ENCODE assay signal across 10 mouse cellular contexts in the genomic region with DNA sequence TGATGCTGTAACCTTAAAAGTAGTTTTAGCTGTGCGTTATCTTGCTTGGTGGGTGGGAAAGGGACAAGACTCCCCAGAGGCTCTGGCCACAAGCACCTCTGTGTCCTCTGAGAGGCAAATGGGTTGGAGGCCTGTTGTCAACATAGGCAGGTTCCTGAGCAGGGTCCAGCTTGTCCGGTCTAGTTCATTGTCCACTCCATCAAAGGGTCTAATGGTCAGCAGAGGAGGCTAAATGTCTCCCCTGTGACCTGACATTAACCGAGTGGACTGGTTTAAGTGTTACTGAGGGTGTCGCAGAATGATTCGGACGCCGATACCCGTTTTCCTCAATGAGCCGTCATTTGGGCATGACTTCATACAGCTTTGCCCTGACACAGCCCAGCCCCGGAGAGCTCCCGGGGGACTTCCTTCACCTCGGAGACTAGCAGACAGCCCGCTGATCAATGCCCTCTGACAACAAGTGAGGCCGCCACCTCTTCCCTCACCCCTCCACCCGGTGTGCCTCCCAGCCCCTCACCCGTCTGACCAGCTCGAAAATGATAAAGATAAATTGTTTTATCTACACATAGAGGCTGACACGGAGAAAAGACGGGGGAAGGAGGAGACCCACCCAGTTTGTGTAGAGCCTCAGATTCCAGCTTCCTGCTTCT.
DNase-seq lines count a peak whose midpoint lies in the region; ATAC-seq and TF ChIP-seq lines count a peak whose summit lies in the region.
"Had no signal": no experiment of that assay in that cellular context is flagged by ENCODE, and none has a peak within 500 bp of the region (broad histone marks: within the 10 kb centered on the region; RNA-seq: fewer than 3 reads in every experiment).

No protein-coding gene starts in this region.

- H3K4me1 ChIP-seq in kidney, postnatal 0 days (replicated peaks; ENCODE audit: insufficient read depth, low read length) = no peaks in the 10 kb centered on the region
- peaks cover 38% of the 10 kb centered on the region for H3K4me1 ChIP-seq in embryonic facial prominence, embryonic 13.5 days
- H3K4me1 ChIP-seq in intestine, embryonic 16.5 days (ENCODE audit: control insufficient read depth, insufficient read depth, low read length) = peaks cover 3% of the 10 kb centered on the region
- H3K4me1 ChIP-seq in neural tube, embryonic 14.5 days (ENCODE audit: control insufficient read depth, insufficient read depth, low read length) = peaks cover 5% of the 10 kb centered on the region; the same call in 1 of the 2 replicates
- H3K4me1 ChIP-seq: liver, embryonic 13.5 days had no signal

- no peak for DNase-seq in kidney, postnatal 0 days (ENCODE audit: low spot score)
- DNase-seq in kidney, adult 18-20 months = no peak
- no peak for DNase-seq in frontal cortex, postnatal 10 days (ENCODE audit: low spot score in 2 of 2)
- DNase-seq in cerebellum, postnatal 14 days = no peak
- DNase-seq in lung, adult 18-20 months = no peak
- DNase-seq: gastrocnemius, postnatal 14 days; liver, embryonic 13.5 days had no signal

- 15% methylated on average over 19 of the region's 19 CpGs for WGBS in kidney, postnatal 0 days
- 33% methylated on average over 19 of the region's 19 CpGs for WGBS in embryonic facial prominence, embryonic 13.5 days
- 22% methylated on average over 19 of the region's 19 CpGs for WGBS in intestine, embryonic 16.5 days
- 31% methylated on average over 19 of the region's 19 CpGs for WGBS in neural tube, embryonic 14.5 days

- no peak overlapping the region for H3K27ac ChIP-seq in kidney, postnatal 0 days
- peak overlapping the region; percentile 51; the same call in 1 of the 2 replicates for H3K27ac ChIP-seq in embryonic facial prominence, embryonic 13.5 days
- H3K27ac ChIP-seq in intestine, embryonic 16.5 days (ENCODE audit: low read length) = no peak overlapping the region
- H3K27ac ChIP-seq in neural tube, embryonic 14.5 days (ENCODE audit: low read depth, low read length) = no peak overlapping the region
- H3K27ac ChIP-seq: liver, embryonic 13.5 days had no signal

- H3K9ac ChIP-seq in kidney, postnatal 0 days (ENCODE audit: low read depth, low read length) = no peak overlapping the region
- no peak overlapping the region for H3K9ac ChIP-seq in embryonic facial prominence, embryonic 13.5 days
- no peak overlapping the region; the same call in 1 of the 2 replicates for H3K9ac ChIP-seq in intestine, embryonic 16.5 days (ENCODE audit: low read depth, low read length)
- H3K9ac ChIP-seq in neural tube, embryonic 14.5 days (replicated peaks; ENCODE audit: low read depth, low read length) = no peak overlapping the region
- H3K9ac ChIP-seq: liver, embryonic 13.5 days had no signal

- 0 out of 2 replicates have a peak overlapping the region, but pooled peaks have one; percentile 14 for H3K4me3 ChIP-seq in kidney, postnatal 0 days (replicated peaks; ENCODE audit: low read depth, low read length)
- peak overlapping the region; percentile 10; the same call in 1 of the 2 replicates for H3K4me3 ChIP-seq in embryonic facial prominence, embryonic 13.5 days
- peak overlapping the region; percentile 26 for H3K4me3 ChIP-seq in intestine, embryonic 16.5 days (ENCODE audit: low read length)
- H3K4me3 ChIP-seq in neural tube, embryonic 14.5 days (ENCODE audit: low read depth, low read length) = no peak overlapping the region
- H3K4me3 ChIP-seq: liver, embryonic 13.5 days had no signal

- no peaks in the 10 kb centered on the region for H3K9me3 ChIP-seq in kidney, postnatal 0 days (replicated peaks; ENCODE audit: low read length)
- H3K9me3 ChIP-seq in embryonic facial prominence, embryonic 13.5 days = no peaks in the 10 kb centered on the region
- H3K9me3 ChIP-seq in intestine, embryonic 16.5 days (ENCODE audit: control insufficient read depth, low read length) = no peaks in the 10 kb centered on the region
- H3K9me3 ChIP-seq in neural tube, embryonic 14.5 days (ENCODE audit: control insufficient read depth, low read length) = no peaks in the 10 kb centered on the region
- H3K9me3 ChIP-seq: liver, embryonic 13.5 days had no signal

- H3K36me3 ChIP-seq in kidney, postnatal 0 days (ENCODE audit: insufficient read depth, low read length) = no peaks in the 10 kb centered on the region
- no peaks in the 10 kb centered on the region for H3K36me3 ChIP-seq in embryonic facial prominence, embryonic 13.5 days
- no peaks in the 10 kb centered on the region for H3K36me3 ChIP-seq in intestine, embryonic 16.5 days (ENCODE audit: control insufficient read depth, insufficient read depth, low read length)
- no peaks in the 10 kb centered on the region for H3K36me3 ChIP-seq in neural tube, embryonic 14.5 days (ENCODE audit: control insufficient read depth, insufficient read depth, low read length)
- H3K36me3 ChIP-seq: liver, embryonic 13.5 days had no signal

- no peak for TF ChIP-seq CTCF in kidney, postnatal 0 days (IDR thresholded peaks at IDR 0.05; ENCODE audit: low read depth)

- ATAC-seq in kidney, postnatal 0 days (replicated peaks; ENCODE audit: low FRiP score, low read depth) = no peak
- no peak for ATAC-seq in embryonic facial prominence, embryonic 13.5 days (ENCODE audit: insufficient number of reproducible peaks, insufficient read depth, low FRiP score, low TSS enrichment, low read depth)
- no peak for ATAC-seq in intestine, embryonic 16.5 days
- ATAC-seq in neural tube, embryonic 14.5 days (ENCODE audit: low read depth) = no peak

- peak overlapping the region; percentile 48 for H3K4me2 ChIP-seq in kidney, postnatal 0 days (ENCODE audit: low read length)
- H3K4me2 ChIP-seq in embryonic facial prominence, embryonic 13.5 days = peak overlapping the region; percentile 49
- peak overlapping the region; percentile 50 for H3K4me2 ChIP-seq in intestine, embryonic 16.5 days (ENCODE audit: low read depth, low read length)
- 0 out of 2 replicates have a peak overlapping the region, but pooled peaks have one; percentile 7 for H3K4me2 ChIP-seq in neural tube, embryonic 14.5 days (ENCODE audit: low read depth, low read length)
- H3K4me2 ChIP-seq: liver, embryonic 13.5 days had no signal

- H3K27me3 ChIP-seq in kidney, postnatal 0 days (ENCODE audit: insufficient read depth, low read length) = peaks cover 3% of the 10 kb centered on the region; the same call in 1 of the 2 replicates
- no peaks in the 10 kb centered on the region for H3K27me3 ChIP-seq in embryonic facial prominence, embryonic 13.5 days
- H3K27me3 ChIP-seq in intestine, embryonic 16.5 days (replicated peaks; ENCODE audit: control insufficient read depth, insufficient read depth, low read length) = no peaks in the 10 kb centered on the region
- no peaks in the 10 kb centered on the region for H3K27me3 ChIP-seq in neural tube, embryonic 14.5 days (ENCODE audit: control insufficient read depth, insufficient read depth, low read length)
